Mouse (Mus musculus): ENCODE data around the gene Olfr1494.

The Olfr1494 gene

GRCm38 (mm10) chr19:13739428-13739827 lies at the start of gene Olfr1494:
Gene Olfr1494 (plus strand): TSS chr19:13739728.
- no peak for DNase-seq (ENCODE audit: low read depth in 2 of 2, low spot score in 2 of 2)

- no peak for DNase-seq (ENCODE audit: low read depth in 2 of 2, low spot score in 2 of 2)
These were observed 42.6 kb upstream of the Olfr1494 start, which contains the start of gene Olfr1491 for GRCm38 (mm10) chr19:13696968-13697367. Gene Olfr1491 (plus strand): TSS chr19:13697268.

- DNase-seq (ENCODE audit: low read depth in 2 of 2, low spot score in 2 of 2): no peak
These were observed 16.6 kb upstream of the Olfr1494 start, which contains the start of gene Olfr1493-ps1 for GRCm38 (mm10) chr19:13722978-13723377. Gene Olfr1493-ps1 (plus strand): TSS chr19:13723278.

DNA sequence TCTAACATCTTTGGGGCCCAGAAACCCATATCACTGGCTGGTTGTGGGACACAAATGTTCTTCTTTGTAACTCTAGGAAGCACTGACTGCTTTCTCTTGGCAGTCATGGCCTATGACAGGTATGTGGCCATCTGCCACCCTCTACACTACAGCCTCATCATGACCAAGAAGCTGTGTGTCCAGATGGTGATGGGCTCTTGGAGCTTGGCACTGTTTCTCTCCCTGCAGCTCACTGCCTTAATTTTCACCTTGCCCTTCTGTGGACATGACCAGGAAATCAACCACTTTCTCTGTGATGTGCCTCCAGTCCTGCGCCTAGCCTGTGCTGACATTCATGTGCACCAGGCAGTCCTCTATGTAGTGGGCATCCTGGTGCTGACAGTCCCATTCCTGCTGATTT lies 9.8 kb downstream of the Olfr1494 start:
- DNase-seq (ENCODE audit: low read depth in 2 of 2, low spot score in 2 of 2): no peak

GRCm38 (mm10) chr19:13764306-13764705 lies 24.8 kb downstream of the Olfr1494 start, which contains the start of gene Olfr1495:
Gene Olfr1495 (plus strand): TSS chr19:13764606.
- DNase-seq (ENCODE audit: low read depth in 2 of 2, low spot score in 2 of 2): no peak

DNA sequence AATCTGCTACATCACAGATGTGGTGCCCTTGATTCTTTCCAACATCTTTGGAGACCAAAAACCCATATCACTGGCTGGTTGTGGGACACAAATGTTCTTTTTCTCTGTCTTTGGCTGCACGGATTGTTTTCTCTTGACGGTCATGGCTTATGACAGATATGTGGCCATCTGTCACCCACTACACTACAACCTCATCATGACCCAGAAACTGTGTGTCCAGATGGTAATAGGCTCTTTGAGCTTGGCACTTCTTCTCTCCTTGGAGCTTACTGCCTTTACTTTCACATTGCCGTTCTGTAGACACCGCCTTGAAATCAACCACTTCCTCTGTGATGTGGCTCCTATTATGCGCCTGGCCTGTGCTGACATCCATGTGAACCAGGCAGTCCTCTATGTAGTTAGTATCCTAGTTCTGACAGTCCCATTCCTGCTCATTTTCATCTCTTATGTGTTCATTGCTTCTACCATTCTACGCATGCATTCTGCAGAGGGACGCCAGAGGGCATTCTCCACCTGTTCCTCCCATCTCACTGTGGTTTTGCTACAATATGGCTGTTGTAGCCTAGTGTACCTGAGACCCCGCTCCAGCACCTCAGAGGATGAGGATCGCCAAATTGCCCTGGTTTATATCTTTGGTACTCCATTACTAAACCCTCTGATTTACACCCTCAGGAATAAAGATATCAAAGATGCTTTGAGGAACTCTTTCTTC lies 29.2 kb downstream of the Olfr1494 start:
- DNase-seq (ENCODE audit: low read depth in 2 of 2, low spot score in 2 of 2): no peak

GRCm38 (mm10) chr19:13777578-13777977 lies 38.0 kb downstream of the Olfr1494 start, which contains the start of gene Olfr1496:
Gene Olfr1496 (plus strand): TSS chr19:13777878.
- no peak for DNase-seq (ENCODE audit: low read depth in 2 of 2, low spot score in 2 of 2)

DNA sequence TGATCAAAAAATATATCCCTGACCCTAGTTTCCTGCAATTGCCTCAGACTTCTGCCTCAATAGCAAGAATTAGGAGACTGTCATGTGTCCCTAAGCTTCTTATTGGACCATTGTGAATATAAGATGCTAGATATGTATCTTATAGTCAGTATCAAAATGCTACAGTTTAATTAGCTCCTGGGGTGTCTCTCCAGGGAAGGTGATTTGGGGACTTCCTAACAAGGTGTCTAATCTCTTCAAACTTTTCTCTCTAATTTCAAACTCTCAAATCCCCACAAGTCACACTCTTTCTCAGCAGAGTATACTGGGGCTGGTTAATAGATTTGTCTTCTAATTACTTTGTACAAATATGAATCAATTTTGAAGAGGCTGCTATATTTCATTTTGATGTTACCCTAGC lies 58.6 kb downstream of the Olfr1494 start, which contains the start of gene Olfr1497:
TSS of gene Olfr1497 (minus strand) at position 101 of the 400 bp plus-strand sequence.
- DNase-seq (ENCODE audit: low read depth in 2 of 2, low spot score in 2 of 2): no peak
